Mouse (Mus musculus): ENCODE data around the gene Fmnl3. TPM values are rescaled to one million over a fixed set of nuclear protein-coding genes. Genes with fewer than 3 reads are reported as not detected.
A peak's percentile ranks its signal among the peaks of the same experiment; 100 is the strongest.

Gene Fmnl3
- polyA plus RNA-seq, 1 experiment from 2014 or later, result 9.9 TPM

- ATAC-seq (replicated peaks), result no peak
- Histone ChIP-seq H3K9me3 (no peaks in the 10 kb centered on the region), H3K4me1 (no peaks in the 10 kb centered on the region), H3K4me2 (replicated peaks) (no peak overlapping the region), H3K27ac (replicated peaks) (no peak overlapping the region), H3K9ac (replicated peaks) (no peak overlapping the region), H3K27me3 (no peaks in the 10 kb centered on the region), H3K36me3 (no peaks in the 10 kb centered on the region), H3K4me3 (no peak overlapping the region)
- 82% methylated on average over 6 of the region's 6 CpGs for WGBS
Observed at GRCm38 (mm10) chr15:99356462-99356861, 13.8 kb downstream of the Fmnl3 start.

DNA sequence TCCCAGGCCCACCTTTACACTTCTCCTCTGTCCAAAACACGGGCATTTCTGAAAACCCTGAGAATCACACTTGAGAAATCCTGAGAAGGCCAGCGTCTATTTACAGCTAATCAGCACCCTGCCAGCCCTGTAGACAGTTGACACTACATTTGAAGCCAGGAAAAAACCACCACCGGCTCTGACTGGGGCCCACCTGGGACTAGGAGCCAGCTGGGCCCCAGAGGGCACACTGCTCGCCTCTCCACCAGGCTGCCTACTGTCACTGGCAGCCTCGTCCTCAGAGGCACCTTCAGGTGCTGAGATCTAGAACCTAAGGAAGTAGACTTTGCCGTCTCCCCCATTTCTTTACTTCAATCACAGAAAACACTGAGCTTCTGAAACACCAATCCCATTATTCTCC is 14.6 kb downstream of the Fmnl3 start:
- no peak for ATAC-seq (replicated peaks)
- WGBS, result 73% methylated on average over 6 of the region's 6 CpGs
- Histone ChIP-seq H3K9ac (replicated peaks) (no peak overlapping the region), H3K27ac (replicated peaks) (no peak overlapping the region), H3K27me3 (no peaks in the 10 kb centered on the region), H3K9me3 (no peaks in the 10 kb centered on the region), H3K36me3 (no peaks in the 10 kb centered on the region), H3K4me1 (no peaks in the 10 kb centered on the region), H3K4me3 (no peak overlapping the region), H3K4me2 (replicated peaks) (no peak overlapping the region)

GRCm38 (mm10) chr15:99352306-99352705 is 18.0 kb downstream of the Fmnl3 start:
- H3K36me3 ChIP-seq, result no peaks in the 10 kb centered on the region
- H3K27me3 ChIP-seq, result no peaks in the 10 kb centered on the region
- WGBS, result 84% methylated on average over 5 of the region's 5 CpGs
- no peaks in the 10 kb centered on the region for H3K4me1 ChIP-seq
- no peak overlapping the region for H3K4me2 ChIP-seq (replicated peaks)
- ATAC-seq (replicated peaks), result no peak
- H3K9ac ChIP-seq (replicated peaks), result no peak overlapping the region
- H3K27ac ChIP-seq (replicated peaks), result no peak overlapping the region
- no peak overlapping the region for H3K4me3 ChIP-seq
- no peaks in the 10 kb centered on the region for H3K9me3 ChIP-seq

DNA sequence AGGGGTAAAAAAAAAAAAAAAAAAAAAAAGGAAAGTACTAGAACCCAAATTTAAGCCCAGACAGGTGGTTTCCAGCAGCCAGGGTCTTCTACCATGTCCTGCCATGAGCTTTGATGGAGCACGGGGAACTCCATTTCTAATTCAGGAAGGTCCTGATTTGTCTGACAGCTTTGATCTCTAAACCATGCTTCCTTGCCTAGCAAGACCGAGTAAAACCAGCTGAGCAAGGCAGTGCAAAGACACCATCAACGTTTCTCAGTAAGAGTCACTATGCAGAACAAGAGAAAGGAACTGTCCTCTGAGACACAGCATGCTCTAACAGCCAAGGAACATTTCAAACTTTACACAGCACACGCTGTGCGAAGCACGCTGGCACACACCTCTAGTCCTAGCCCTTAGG is 18.7 kb downstream of the Fmnl3 start:
- Histone ChIP-seq H3K4me1 (no peaks in the 10 kb centered on the region), H3K4me2 (replicated peaks) (no peak overlapping the region), H3K36me3 (no peaks in the 10 kb centered on the region)

DNA sequence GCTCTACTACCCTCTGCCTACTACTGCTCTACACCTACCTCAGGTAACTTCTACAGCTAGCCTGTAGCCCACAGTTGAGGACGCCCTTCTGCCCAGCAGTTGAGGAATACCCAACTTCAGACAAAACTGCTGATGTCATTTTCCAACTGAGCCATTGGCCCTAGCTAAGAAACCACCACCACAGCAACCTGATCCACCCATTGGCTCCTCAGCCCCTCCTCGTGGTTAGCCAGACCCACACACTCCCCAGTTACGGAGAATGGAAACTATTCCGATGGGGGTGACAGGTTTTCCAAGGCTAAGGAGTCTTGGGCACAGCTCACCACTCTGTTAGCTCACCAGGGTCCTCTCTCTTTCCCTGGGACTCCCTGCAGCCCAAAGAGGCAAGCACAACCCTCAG is 25.3 kb downstream of the Fmnl3 start:
- H3K4me3 ChIP-seq, result no peak overlapping the region
- H3K9ac ChIP-seq (replicated peaks), result no peak overlapping the region
- no peaks in the 10 kb centered on the region for H3K9me3 ChIP-seq
- H3K36me3 ChIP-seq, result no peaks in the 10 kb centered on the region
- H3K27me3 ChIP-seq, result no peaks in the 10 kb centered on the region
- WGBS, result 85% methylated on average over 4 of the region's 4 CpGs
- H3K27ac ChIP-seq (replicated peaks), result no peak overlapping the region
- H3K4me2 ChIP-seq (replicated peaks), result no peak overlapping the region
- H3K4me1 ChIP-seq, result peaks cover 14% of the 10 kb centered on the region
- no peak for ATAC-seq (replicated peaks)

More for the DNA sequence above, 18.7 kb downstream of the Fmnl3 start:
- Histone ChIP-seq H3K27me3 (no peaks in the 10 kb centered on the region), H3K9me3 (no peaks in the 10 kb centered on the region), H3K4me3 (no peak overlapping the region), H3K9ac (replicated peaks) (no peak overlapping the region), H3K27ac (replicated peaks) (no peak overlapping the region)
- WGBS, result 88% methylated on average over 6 of the region's 6 CpGs
- no peak for ATAC-seq (replicated peaks)

GRCm38 (mm10) chr15:99344148-99344870 is 26.0 kb downstream of the Fmnl3 start:
- peaks cover 14% of the 10 kb centered on the region for H3K4me1 ChIP-seq
- WGBS, result 77% methylated on average over 8 of the region's 8 CpGs
- no peaks in the 10 kb centered on the region for H3K9me3 ChIP-seq
- H3K4me3 ChIP-seq, result no peak overlapping the region
- no peak for ATAC-seq (replicated peaks)
- peak overlapping the region; percentile 71 for H3K27ac ChIP-seq (replicated peaks)
- no peak overlapping the region for H3K4me2 ChIP-seq (replicated peaks)
- H3K9ac ChIP-seq (replicated peaks), result no peak overlapping the region
- no peaks in the 10 kb centered on the region for H3K36me3 ChIP-seq
- no peaks in the 10 kb centered on the region for H3K27me3 ChIP-seq

DNA sequence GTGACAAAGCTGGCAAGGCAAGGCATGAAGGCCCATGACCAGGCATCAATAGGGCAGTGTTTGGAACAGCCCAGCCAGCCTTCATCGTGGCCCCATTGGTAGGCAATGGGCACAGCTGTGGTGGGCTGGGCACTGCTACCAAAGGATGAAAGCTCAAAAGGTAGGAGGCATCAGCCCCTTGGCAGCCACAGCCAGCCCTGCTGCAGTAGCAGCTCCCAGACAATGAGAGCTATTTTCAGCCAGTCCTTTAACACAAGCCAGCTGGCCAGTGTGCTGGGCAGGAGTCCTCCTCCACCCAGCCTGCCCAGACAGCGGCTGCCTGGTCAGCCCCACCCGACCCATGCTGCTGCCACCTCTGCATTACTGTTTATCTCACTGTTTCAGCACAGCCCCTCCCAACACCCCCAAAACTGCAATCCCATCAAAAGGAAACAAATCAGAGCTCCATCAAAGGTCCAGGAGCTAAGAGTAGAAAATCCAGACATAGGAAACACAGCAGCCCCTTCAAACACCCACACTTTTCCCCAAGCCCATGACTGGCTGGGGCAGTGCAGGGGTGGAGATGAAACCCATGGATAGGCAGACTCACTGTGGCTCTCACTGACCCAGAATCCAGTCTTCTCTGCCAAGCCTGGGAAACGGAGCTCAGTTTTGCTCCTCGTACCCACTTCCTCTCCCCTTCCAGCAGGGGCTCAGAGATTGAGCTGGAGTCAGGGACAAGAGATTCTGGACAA is 26.7 kb downstream of the Fmnl3 start:
- Histone ChIP-seq H3K4me3 (no peak overlapping the region), H3K9ac (replicated peaks) (no peak overlapping the region), H3K36me3 (no peaks in the 10 kb centered on the region), H3K27ac (replicated peaks) (peak overlapping the region; percentile 71), H3K27me3 (no peaks in the 10 kb centered on the region), H3K4me2 (replicated peaks) (no peak overlapping the region), H3K9me3 (no peaks in the 10 kb centered on the region), H3K4me1 (peaks cover 14% of the 10 kb centered on the region)
- WGBS, result 38% methylated on average over 5 of the region's 5 CpGs
- peak; percentile 80 for ATAC-seq (replicated peaks)

DNA sequence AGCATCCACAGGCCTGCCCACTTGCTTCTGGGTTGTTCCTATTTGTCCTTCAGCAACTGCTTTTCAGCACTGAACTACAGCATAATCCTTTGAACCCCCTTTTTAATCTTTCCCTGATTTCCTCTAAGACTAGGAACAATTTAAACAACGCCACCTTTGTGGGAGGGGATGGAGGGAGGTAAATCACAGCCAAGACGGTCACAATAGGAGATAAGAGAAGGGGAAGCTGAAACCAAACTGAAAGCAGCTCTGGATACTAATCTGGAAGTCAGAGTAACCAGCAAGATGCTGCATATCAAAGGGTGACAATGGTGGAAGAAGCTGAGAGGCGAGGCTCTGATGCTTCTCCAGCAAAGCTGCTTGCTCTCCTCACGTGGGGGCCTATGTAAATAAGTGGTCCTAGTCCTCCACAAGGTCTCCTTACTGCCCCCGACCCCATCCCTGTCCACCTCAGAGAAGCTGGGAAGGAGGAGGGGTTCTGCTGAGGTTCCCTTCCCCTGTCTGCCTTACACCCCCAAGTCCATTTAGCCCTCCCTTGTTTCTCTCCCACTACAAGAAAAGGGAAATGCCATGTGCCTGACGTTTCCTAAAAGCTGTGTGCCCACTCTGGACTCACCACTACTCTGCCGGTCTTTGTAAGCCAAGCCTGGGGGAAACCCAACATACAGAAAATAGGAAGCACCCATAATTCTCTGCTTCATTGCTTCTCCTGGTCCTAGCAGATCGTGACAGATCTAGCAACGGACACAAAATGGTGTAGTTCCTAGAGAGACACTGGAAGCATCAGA is 27.9 kb downstream of the Fmnl3 start:
- H3K36me3 ChIP-seq, result no peaks in the 10 kb centered on the region
- no peak overlapping the region for H3K9ac ChIP-seq (replicated peaks)
- no peak overlapping the region for H3K4me3 ChIP-seq
- H3K27me3 ChIP-seq, result no peaks in the 10 kb centered on the region
- H3K4me1 ChIP-seq, result peaks cover 14% of the 10 kb centered on the region
- no peak overlapping the region for H3K4me2 ChIP-seq (replicated peaks)
- ATAC-seq (replicated peaks), result no peak
- peak overlapping the region; percentile 71; the same call in 1 of the 2 replicates for H3K27ac ChIP-seq (replicated peaks)
- no peaks in the 10 kb centered on the region for H3K9me3 ChIP-seq
- 59% methylated on average over 9 of the region's 9 CpGs for WGBS

- Histone ChIP-seq H3K36me3 (no peaks in the 10 kb centered on the region), H3K9me3 (no peaks in the 10 kb centered on the region), H3K27ac (replicated peaks) (no peak overlapping the region), H3K9ac (replicated peaks) (no peak overlapping the region), H3K4me3 (no peak overlapping the region), H3K27me3 (no peaks in the 10 kb centered on the region), H3K4me1 (peaks cover 14% of the 10 kb centered on the region), H3K4me2 (replicated peaks) (no peak overlapping the region)
- 95% methylated on average over 3 of the region's 3 CpGs for WGBS
- ATAC-seq (replicated peaks), result no peak
Observed at GRCm38 (mm10) chr15:99341102-99341501, 29.2 kb downstream of the Fmnl3 start.

- 81% methylated on average over 6 of the region's 6 CpGs for WGBS
- H3K27me3 ChIP-seq, result no peaks in the 10 kb centered on the region
- no peaks in the 10 kb centered on the region for H3K36me3 ChIP-seq
- no peak overlapping the region for H3K9ac ChIP-seq (replicated peaks)
- no peak overlapping the region for H3K4me3 ChIP-seq
- no peak overlapping the region for H3K27ac ChIP-seq (replicated peaks)
- H3K9me3 ChIP-seq, result no peaks in the 10 kb centered on the region
- H3K4me1 ChIP-seq, result peaks cover 16% of the 10 kb centered on the region
- H3K4me2 ChIP-seq (replicated peaks), result no peak overlapping the region
- ATAC-seq (replicated peaks), result no peak
Observed at GRCm38 (mm10) chr15:99339669-99340068, 30.6 kb downstream of the Fmnl3 start.

DNA sequence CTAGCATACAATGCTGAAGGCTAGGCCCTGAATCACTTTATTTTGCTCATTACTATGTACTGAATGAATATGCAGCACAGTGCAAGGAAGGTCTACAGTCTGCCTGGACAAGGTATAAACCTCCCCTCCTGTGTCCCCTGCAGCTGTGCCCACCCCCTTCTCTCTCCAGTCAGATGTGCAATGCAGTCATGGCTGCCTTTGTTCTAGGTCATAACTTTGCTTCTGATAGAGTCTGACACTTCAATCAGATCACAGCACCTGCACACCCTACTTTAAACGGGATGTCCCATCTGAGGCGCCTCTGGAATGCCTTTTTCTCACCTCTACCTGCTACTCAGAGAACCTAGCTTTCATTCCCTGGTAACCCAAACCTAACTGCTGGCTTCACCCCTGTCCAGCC is 31.4 kb downstream of the Fmnl3 start:
- Histone ChIP-seq H3K4me3 (no peak overlapping the region), H3K27me3 (no peaks in the 10 kb centered on the region), H3K36me3 (no peaks in the 10 kb centered on the region), H3K4me1 (peaks cover 17% of the 10 kb centered on the region), H3K9ac (replicated peaks) (no peak overlapping the region), H3K27ac (replicated peaks) (no peak overlapping the region), H3K9me3 (no peaks in the 10 kb centered on the region), H3K4me2 (replicated peaks) (no peak overlapping the region)
- ATAC-seq (replicated peaks), result no peak
- 87% methylated on average over 2 of the region's 2 CpGs for WGBS

DNA sequence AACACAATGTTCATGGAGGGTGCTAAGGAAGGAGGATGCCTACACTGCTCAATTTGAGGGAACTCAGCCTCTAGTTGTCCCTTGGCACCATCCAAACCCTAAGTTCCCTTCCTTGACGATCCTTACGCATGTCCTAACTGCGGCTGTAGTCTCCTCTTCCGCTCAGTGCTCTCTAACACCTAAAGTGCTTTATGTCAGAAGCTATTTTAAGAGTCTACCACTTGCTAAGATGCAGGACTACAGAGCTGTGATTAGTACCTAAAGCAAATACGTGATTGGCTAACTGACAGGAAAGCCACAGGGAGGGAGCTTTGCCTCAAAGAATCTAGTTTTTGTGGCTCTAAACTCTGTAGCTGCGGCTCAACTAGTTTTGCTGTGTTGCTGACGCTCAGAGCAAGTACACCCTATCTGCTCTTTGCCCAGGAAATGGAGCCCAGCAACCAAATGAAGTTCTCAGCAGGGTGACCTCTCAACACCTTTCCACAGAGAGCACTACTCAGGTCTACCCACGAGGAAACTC is 34.4 kb downstream of the Fmnl3 start:
- H3K9me3 ChIP-seq, result no peaks in the 10 kb centered on the region
- ATAC-seq (replicated peaks), result no peak
- 81% methylated on average over 8 of the region's 8 CpGs for WGBS

More for the DNA sequence above, 34.4 kb downstream of the Fmnl3 start:
- Histone ChIP-seq H3K4me2 (replicated peaks) (no peak overlapping the region), H3K4me3 (no peak overlapping the region), H3K27me3 (no peaks in the 10 kb centered on the region), H3K9ac (replicated peaks) (no peak overlapping the region), H3K36me3 (no peaks in the 10 kb centered on the region), H3K4me1 (peaks cover 10% of the 10 kb centered on the region; the same call in 1 of the 2 replicates), H3K27ac (replicated peaks) (no peak overlapping the region)
